ENCODE assay signal across 8 mouse cellular contexts in genomic region chr2:148396209-148396608, GRCm38 (mm10). TPM values are rescaled to one million over a fixed set of nuclear protein-coding genes. Genes with fewer than 3 reads are reported as not detected.
A peak's percentile ranks its signal among the peaks of the same experiment; 100 is the strongest.
DNase-seq lines count a peak whose midpoint lies in the region; ATAC-seq and TF ChIP-seq lines count a peak whose summit lies in the region.

No protein-coding gene starts in this region.

- H3K9me3 ChIP-seq in lung, embryonic 16.5 days (ENCODE audit: control insufficient read depth, low read length) = no peaks in the 10 kb centered on the region
- H3K9me3 ChIP-seq in intestine, embryonic 16.5 days (ENCODE audit: control insufficient read depth, low read length) = no peaks in the 10 kb centered on the region
- H3K9me3 ChIP-seq in neural tube, embryonic 15.5 days (replicated peaks) = no peaks in the 10 kb centered on the region

- ATAC-seq in lung, embryonic 16.5 days (ENCODE audit: low read depth) = no peak
- ATAC-seq in intestine, embryonic 16.5 days = no peak
- peak; percentile 9; the same call in 1 of the 2 replicates for ATAC-seq in neural tube, embryonic 15.5 days (ENCODE audit: low FRiP score)

- peak overlapping the region; percentile 75 for H3K4me3 ChIP-seq in gastrocnemius, adult 2 months
- H3K4me3 ChIP-seq in lung, embryonic 16.5 days (ENCODE audit: low read length) = peak overlapping the region; percentile 63
- no peak overlapping the region for H3K4me3 ChIP-seq in lung, adult 2 months (replicated peaks; ENCODE audit: extremely low read depth, low read depth, low read length)
- H3K4me3 ChIP-seq in intestine, embryonic 16.5 days (ENCODE audit: low read length) = peak overlapping the region; percentile 58; the same call in 1 of the 2 replicates
- H3K4me3 ChIP-seq in neural tube, embryonic 15.5 days (replicated peaks) = peak overlapping the region; percentile 64

- no peak for DNase-seq in gastrocnemius, adult 2 months
- DNase-seq in gastrocnemius, postnatal 4 days (ENCODE audit: low spot score in 2 of 2) = no peak
- DNase-seq in lung, adult 2 months = no peak
- no peak for DNase-seq in cerebellum, postnatal 4 days (ENCODE audit: low spot score in 2 of 2)
- no peak for DNase-seq in gastrocnemius, postnatal 10 days

- peaks cover 43% of the 10 kb centered on the region for H3K4me1 ChIP-seq in lung, embryonic 16.5 days (replicated peaks; ENCODE audit: control insufficient read depth, insufficient read depth, low read length)
- H3K4me1 ChIP-seq in lung, adult 2 months (ENCODE audit: control insufficient read depth, insufficient read depth, low read length) = peaks cover 22% of the 10 kb centered on the region
- peaks cover 16% of the 10 kb centered on the region for H3K4me1 ChIP-seq in intestine, embryonic 16.5 days (ENCODE audit: control insufficient read depth, insufficient read depth, low read length)
- peaks cover 25% of the 10 kb centered on the region for H3K4me1 ChIP-seq in neural tube, embryonic 15.5 days

- peak overlapping the region; percentile 100 for H3K4me2 ChIP-seq in lung, embryonic 16.5 days (ENCODE audit: low read depth, low read length)
- peak overlapping the region; percentile 97 for H3K4me2 ChIP-seq in intestine, embryonic 16.5 days (ENCODE audit: low read depth, low read length)
- peak overlapping the region; percentile 96 for H3K4me2 ChIP-seq in neural tube, embryonic 15.5 days

- TF ChIP-seq CTCF in gastrocnemius, adult 2 months (IDR thresholded peaks at IDR 0.05) = no peak
- TF ChIP-seq CTCF in lung, adult 2 months (IDR thresholded peaks at IDR 0.05; ENCODE audit: insufficient read depth, low read length) = no peak

- intact Hi-C loops in gastrocnemius, adult 2 months (cut with DNase I) = loop anchor here (10.0 kb wide), 1 partner anchor 121 kb away; no protein-coding TSS in a partner anchor

- 0 out of 2 replicates have a peak overlapping the region, but pooled peaks have one; percentile 69 for H3K27ac ChIP-seq in gastrocnemius, adult 2 months
- H3K27ac ChIP-seq in lung, embryonic 16.5 days (ENCODE audit: low read length) = no peak overlapping the region
- H3K27ac ChIP-seq in intestine, embryonic 16.5 days (ENCODE audit: low read length) = no peak overlapping the region
- no peak overlapping the region for H3K27ac ChIP-seq in neural tube, embryonic 15.5 days (replicated peaks)

- no peaks in the 10 kb centered on the region for H3K36me3 ChIP-seq in lung, embryonic 16.5 days (ENCODE audit: control insufficient read depth, insufficient read depth, low read length)
- H3K36me3 ChIP-seq in intestine, embryonic 16.5 days (ENCODE audit: control insufficient read depth, insufficient read depth, low read length) = no peaks in the 10 kb centered on the region
- H3K36me3 ChIP-seq in neural tube, embryonic 15.5 days = no peaks in the 10 kb centered on the region

- peaks cover 2% of the 10 kb centered on the region; the same call in 1 of the 2 replicates for H3K27me3 ChIP-seq in lung, embryonic 16.5 days (ENCODE audit: control insufficient read depth, insufficient read depth, low read depth, low read length)
- peaks cover 13% of the 10 kb centered on the region; the same call in 1 of the 2 replicates for H3K27me3 ChIP-seq in intestine, embryonic 16.5 days (replicated peaks; ENCODE audit: control insufficient read depth, insufficient read depth, low read length)
- H3K27me3 ChIP-seq in neural tube, embryonic 15.5 days (replicated peaks) = peaks cover 30% of the 10 kb centered on the region

- H3K9ac ChIP-seq in lung, embryonic 16.5 days (ENCODE audit: low read length) = no peak overlapping the region
- H3K9ac ChIP-seq in intestine, embryonic 16.5 days (ENCODE audit: low read depth, low read length) = 0 out of 2 replicates have a peak overlapping the region, but pooled peaks have one; percentile 73
- no peak overlapping the region for H3K9ac ChIP-seq in neural tube, embryonic 15.5 days (replicated peaks)

- WGBS in lung, embryonic 16.5 days = 66% methylated on average over 10 of the region's 10 CpGs
- 58% methylated on average over 10 of the region's 10 CpGs for WGBS in lung, adult 2 months
- WGBS in intestine, embryonic 16.5 days = 72% methylated on average over 10 of the region's 10 CpGs
- 73% methylated on average over 10 of the region's 10 CpGs for WGBS in neural tube, embryonic 15.5 days

- no peak for TF ChIP-seq POLR2A in lung, adult 2 months (IDR thresholded peaks at IDR 0.05; ENCODE audit: borderline replicate concordance, extremely low read depth, low read depth, low read length)

RNA-seq across cellular contexts. Expression of gene Sstr4, which starts 1.1 kb away (rescaled TPM):
- under 1 TPM; 0.28 to 0.47 TPM for total RNA-seq in gastrocnemius, adult 2 months (2021)
- total RNA-seq in gastrocnemius, postnatal 4 days (2021) = under 1 TPM; 0.25 to 0.67 TPM
- polyA plus RNA-seq in lung, embryonic 16.5 days (2015; fragmentation: Nextera tagmentation; extraction: Ambion mirVana) = 3.1 and 3.8 TPM in 2 replicates
- polyA plus RNA-seq in lung, adult 2 months (2012; rRNA removed) = 8.3 and 10.8 TPM in 2 replicates
- 1.6 and 1.8 TPM in 2 replicates for polyA plus RNA-seq in intestine, embryonic 16.5 days (2015; fragmentation: Nextera tagmentation; extraction: Ambion mirVana)
- 3.2 and 3.8 TPM in 2 replicates for polyA plus RNA-seq in neural tube, embryonic 15.5 days (2015; fragmentation: Nextera tagmentation; extraction: Ambion mirVana)
- total RNA-seq in gastrocnemius, postnatal 10 days (2021) = under 1 TPM; 0.38 to 0.72 TPM

RNA-seq across cellular contexts. Expression of gene Thbd, which starts 11.8 kb away (rescaled TPM):
- 10 to 100 TPM; 13.0 to 24.0 TPM for total RNA-seq in gastrocnemius, adult 2 months (2021)
- total RNA-seq in gastrocnemius, postnatal 4 days (2021) = 10 to 100 TPM; 20.6 to 23.7 TPM
- 100.0 and 109 TPM in 2 replicates for polyA plus RNA-seq in lung, embryonic 16.5 days (2015; fragmentation: Nextera tagmentation; extraction: Ambion mirVana)
- 550 and 598 TPM in 2 replicates for polyA plus RNA-seq in lung, adult 2 months (2012; rRNA removed)
- 46.6 and 46.8 TPM in 2 replicates for polyA plus RNA-seq in intestine, embryonic 16.5 days (2015; fragmentation: Nextera tagmentation; extraction: Ambion mirVana)
- 6.7 and 8.0 TPM in 2 replicates for polyA plus RNA-seq in neural tube, embryonic 15.5 days (2015; fragmentation: Nextera tagmentation; extraction: Ambion mirVana)
- 10 to 100 TPM; 22.0 to 26.6 TPM for total RNA-seq in gastrocnemius, postnatal 10 days (2021)

RNA-seq across cellular contexts. Expression of gene Cd93, which starts 47.2 kb away (rescaled TPM):
- total RNA-seq in gastrocnemius, adult 2 months (2021) = 10 to 100 TPM; 12.6 to 16.5 TPM
- total RNA-seq in gastrocnemius, postnatal 4 days (2021) = 100 to 1,000 TPM; 101 to 104 TPM
- 38.3 and 40.2 TPM in 2 replicates for polyA plus RNA-seq in lung, embryonic 16.5 days (2015; fragmentation: Nextera tagmentation; extraction: Ambion mirVana)
- polyA plus RNA-seq in lung, adult 2 months (2012; rRNA removed) = 81.8 and 82.1 TPM in 2 replicates
- 8.3 and 9.0 TPM in 2 replicates for polyA plus RNA-seq in intestine, embryonic 16.5 days (2015; fragmentation: Nextera tagmentation; extraction: Ambion mirVana)
- polyA plus RNA-seq in neural tube, embryonic 15.5 days (2015; fragmentation: Nextera tagmentation; extraction: Ambion mirVana) = 7.6 and 9.2 TPM in 2 replicates
- 10 to 100 TPM; 74.8 to 93.5 TPM for total RNA-seq in gastrocnemius, postnatal 10 days (2021)
